Mouse (Mus musculus): ENCODE measurements around the gene Klhl30. TPM values are rescaled to one million over a fixed set of nuclear protein-coding genes. Genes with fewer than 3 reads are reported as not detected.

Gene Klhl30
- total and polyA plus RNA-seq, 2 experiments from 2014 or later, result 0.12 to 0.24 TPM

DNA sequence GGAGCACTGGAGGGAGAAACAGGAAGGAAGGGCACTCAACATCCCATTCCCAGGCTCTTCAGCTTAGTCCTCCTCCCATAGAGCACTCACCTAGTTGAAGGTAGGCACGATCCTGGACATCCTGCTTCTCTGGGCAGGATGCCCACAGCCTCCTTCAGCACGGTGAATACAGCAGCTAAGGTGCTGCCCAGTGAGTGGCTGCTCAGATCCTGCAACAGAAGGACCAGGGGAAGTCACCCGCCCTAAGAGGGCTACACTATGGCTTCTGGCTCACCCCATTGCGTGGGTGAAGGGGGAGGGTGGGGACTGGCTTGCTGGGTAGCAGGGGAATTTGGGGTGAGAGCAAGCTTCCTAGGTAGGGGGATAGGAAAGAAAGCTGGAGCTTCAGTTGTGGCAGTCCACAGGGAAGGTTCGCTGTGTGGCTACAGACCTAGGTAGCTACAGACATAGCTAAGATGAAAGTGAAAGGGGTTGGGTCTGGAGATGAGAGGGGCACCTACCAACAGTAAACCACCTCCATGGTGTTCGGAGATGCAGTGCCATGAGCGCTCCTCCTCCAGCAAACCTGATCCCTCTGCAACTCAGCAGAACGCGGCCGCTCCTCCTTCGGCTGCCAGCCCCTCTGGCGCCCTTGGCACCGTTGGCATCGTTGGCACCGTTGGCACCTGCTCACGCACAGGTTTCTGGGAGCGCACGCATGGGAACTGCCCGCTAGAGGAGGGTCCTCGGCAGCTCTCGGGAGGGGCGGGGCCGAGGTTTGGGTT, 54.8 kb downstream of the Klhl30 start:
- H3K36me3 ChIP-seq (ENCODE audit: insufficient read depth), result no peaks in the 10 kb centered on the region
- no peak overlapping the region for H3K27ac ChIP-seq (ENCODE audit: low read depth, low read length)
- 51% methylated on average over 23 of the region's 23 CpGs for WGBS
- no peaks in the 10 kb centered on the region for H3K27me3 ChIP-seq (ENCODE audit: insufficient read depth, low read length)
- ATAC-seq (0 out of 2 replicates have a peak, but pooled peaks have one; percentile 16), DNase-seq (no peak)
- H3K9ac ChIP-seq, result no peak overlapping the region
- no peaks in the 10 kb centered on the region for H3K9me3 ChIP-seq (ENCODE audit: low read length)
- H3K4me2 ChIP-seq (ENCODE audit: low read depth), result peak overlapping the region; percentile 13; the same call in 1 of the 2 replicates
- H3K4me3 ChIP-seq (ENCODE audit: low read depth, low read length), result no peak overlapping the region
- no peak for TF ChIP-seq CTCF (IDR thresholded peaks at IDR 0.05; ENCODE audit: low read depth)
- no peaks in the 10 kb centered on the region for H3K4me1 ChIP-seq (ENCODE audit: insufficient read depth)

DNA sequence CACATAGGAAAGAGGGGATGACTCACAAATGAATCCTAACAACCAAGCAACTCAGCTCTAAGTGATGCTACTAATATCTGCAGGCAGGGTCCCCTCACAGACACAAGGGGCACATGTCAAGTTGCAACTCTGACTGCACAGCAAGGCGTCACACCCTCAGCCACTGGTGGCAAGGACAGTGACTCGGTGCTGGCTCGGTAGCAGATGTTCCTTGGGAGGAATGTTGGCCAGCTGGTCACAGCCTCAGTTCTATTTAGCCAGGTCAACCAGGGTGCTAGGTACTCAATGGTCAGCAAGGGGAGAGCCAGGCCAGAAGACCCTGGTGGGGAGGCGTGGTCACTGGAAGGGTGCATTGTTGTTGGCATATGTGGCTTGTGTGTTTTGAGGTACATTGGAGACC, 57.0 kb downstream of the Klhl30 start:
- ATAC-seq (no peak), DNase-seq (no peak)
- no peak overlapping the region for H3K4me3 ChIP-seq (ENCODE audit: low read depth, low read length)
- peaks cover 13% of the 10 kb centered on the region for H3K4me1 ChIP-seq (ENCODE audit: insufficient read depth)
- H3K27me3 ChIP-seq (ENCODE audit: insufficient read depth, low read length), result no peaks in the 10 kb centered on the region
- no peaks in the 10 kb centered on the region for H3K36me3 ChIP-seq (ENCODE audit: insufficient read depth)
- H3K27ac ChIP-seq (ENCODE audit: low read depth, low read length), result no peak overlapping the region
- no peaks in the 10 kb centered on the region for H3K9me3 ChIP-seq (ENCODE audit: low read length)
- no peak overlapping the region for H3K9ac ChIP-seq
- H3K4me2 ChIP-seq (ENCODE audit: low read depth), result no peak overlapping the region
- no peak for TF ChIP-seq CTCF (IDR thresholded peaks at IDR 0.05; ENCODE audit: low read depth)
- WGBS, result 94% methylated on average over 4 of the region's 4 CpGs

DNA sequence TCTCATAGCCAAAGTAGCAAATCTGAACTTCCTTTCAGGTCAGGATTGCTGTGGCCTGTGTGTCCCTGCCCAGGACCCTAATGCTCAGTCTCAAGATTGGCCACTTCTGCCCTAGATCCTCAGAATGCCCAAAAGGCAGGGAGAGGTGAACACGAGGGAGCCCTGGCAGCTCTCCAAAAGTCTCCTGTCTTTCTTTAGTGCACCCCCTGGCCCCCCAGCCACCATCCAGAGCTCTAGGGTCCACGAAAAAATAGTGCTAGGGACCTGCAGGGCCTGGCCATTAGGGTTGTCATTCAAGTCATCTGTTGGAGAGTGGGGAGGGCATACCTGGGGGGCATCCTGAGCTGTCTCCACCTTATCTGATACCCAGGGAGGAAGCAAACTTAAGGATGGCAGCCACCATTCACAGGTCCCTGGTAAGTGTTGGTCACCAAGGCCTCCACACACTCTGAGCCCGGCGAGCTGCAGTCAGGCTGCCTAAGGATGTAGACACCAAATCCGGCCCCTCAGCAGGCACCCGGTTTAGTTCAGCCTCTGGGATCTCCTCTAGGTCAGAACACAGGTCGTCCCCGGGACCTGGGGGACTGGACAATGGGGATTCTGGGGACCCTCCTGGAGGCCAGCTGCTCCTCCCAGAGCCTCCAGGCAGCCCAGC, 60.9 kb downstream of the Klhl30 start:
- Histone ChIP-seq H3K36me3 (ENCODE audit: insufficient read depth) (no peaks in the 10 kb centered on the region), H3K27me3 (ENCODE audit: insufficient read depth, low read length) (no peaks in the 10 kb centered on the region), H3K4me1 (ENCODE audit: insufficient read depth) (peaks cover 21% of the 10 kb centered on the region), H3K9ac (peak overlapping the region; percentile 87), H3K4me3 (ENCODE audit: low read depth, low read length) (peak overlapping the region; percentile 61), H3K27ac (ENCODE audit: low read depth, low read length) (no peak overlapping the region), H3K4me2 (ENCODE audit: low read depth) (peak overlapping the region; percentile 69), H3K9me3 (ENCODE audit: low read length) (no peaks in the 10 kb centered on the region)
- DNase-seq, result no peak
- WGBS, result 46% methylated on average over 8 of the region's 8 CpGs
- no peak for TF ChIP-seq CTCF (IDR thresholded peaks at IDR 0.05; ENCODE audit: low read depth)
- ATAC-seq, result no peak

Other genes with a start within 250 kb of the Klhl30 start
- gene Rbm44, start 205.9 kb upstream of the Klhl30 start, total RNA-seq (2014; rRNA removed), result 0.29 TPM in 1 of 2 replicates, not detected in the other
- 0.11 and 0.19 TPM in 2 replicates for gene Rbm44, start 205.9 kb upstream of the Klhl30 start, polyA plus RNA-seq (2015; fragmentation: Nextera tagmentation; extraction: Ambion mirVana)
- gene Ramp1, start 171.2 kb upstream of the Klhl30 start, total RNA-seq (2014; rRNA removed), result 14.4 and 16.8 TPM in 2 replicates
- 21.3 and 23.2 TPM in 2 replicates for gene Ramp1, start 171.2 kb upstream of the Klhl30 start, polyA plus RNA-seq (2015; fragmentation: Nextera tagmentation; extraction: Ambion mirVana)
- 38.1 and 38.7 TPM in 2 replicates for gene Ube2f, start 100.7 kb upstream of the Klhl30 start, total RNA-seq (2014; rRNA removed)
- gene Ube2f, start 100.7 kb upstream of the Klhl30 start, polyA plus RNA-seq (2015; fragmentation: Nextera tagmentation; extraction: Ambion mirVana), result 44.1 and 45.3 TPM in 2 replicates
- 6.7 and 8.7 TPM in 2 replicates for gene Scly, start 52.7 kb upstream of the Klhl30 start, total RNA-seq (2014; rRNA removed)
- 5.4 and 6.4 TPM in 2 replicates for gene Scly, start 52.7 kb upstream of the Klhl30 start, polyA plus RNA-seq (2015; fragmentation: Nextera tagmentation; extraction: Ambion mirVana)
- 0.15 and 0.19 TPM in 2 replicates for gene Espnl, start 28.9 kb upstream of the Klhl30 start, total RNA-seq (2014; rRNA removed)
- 0.08 and 0.13 TPM in 2 replicates for gene Espnl, start 28.9 kb upstream of the Klhl30 start, polyA plus RNA-seq (2015; fragmentation: Nextera tagmentation; extraction: Ambion mirVana)
- 0.31 and 0.33 TPM in 2 replicates for gene Erfe, start 15.4 kb downstream of the Klhl30 start, total RNA-seq (2014; rRNA removed)
- 0.09 and 0.21 TPM in 2 replicates for gene Erfe, start 15.4 kb downstream of the Klhl30 start, polyA plus RNA-seq (2015; fragmentation: Nextera tagmentation; extraction: Ambion mirVana)
- gene Ilkap, start 47.8 kb downstream of the Klhl30 start, total RNA-seq (2014; rRNA removed), result 104 and 108 TPM in 2 replicates
- 129 TPM in 2 replicates for gene Ilkap, start 47.8 kb downstream of the Klhl30 start, polyA plus RNA-seq (2015; fragmentation: Nextera tagmentation; extraction: Ambion mirVana)
- 133 and 154 TPM in 2 replicates for gene Hes6, start 63.0 kb downstream of the Klhl30 start, total RNA-seq (2014; rRNA removed)
- gene Hes6, start 63.0 kb downstream of the Klhl30 start, polyA plus RNA-seq (2015; fragmentation: Nextera tagmentation; extraction: Ambion mirVana), result 154 and 177 TPM in 2 replicates
- 6.3 and 9.0 TPM in 2 replicates for gene Per2, start 108.3 kb downstream of the Klhl30 start, total RNA-seq (2014; rRNA removed)
- gene Per2, start 108.3 kb downstream of the Klhl30 start, polyA plus RNA-seq (2015; fragmentation: Nextera tagmentation; extraction: Ambion mirVana), result 2.3 and 4.3 TPM in 2 replicates
- 10.1 and 15.8 TPM in 2 replicates for gene Traf3ip1, start 143.6 kb downstream of the Klhl30 start, total RNA-seq (2014; rRNA removed)
- gene Traf3ip1, start 143.6 kb downstream of the Klhl30 start, polyA plus RNA-seq (2015; fragmentation: Nextera tagmentation; extraction: Ambion mirVana), result 4.6 and 6.4 TPM in 2 replicates
- 27.8 and 31.1 TPM in 2 replicates for gene Asb1, start 189.5 kb downstream of the Klhl30 start, total RNA-seq (2014; rRNA removed)
- gene Asb1, start 189.5 kb downstream of the Klhl30 start, polyA plus RNA-seq (2015; fragmentation: Nextera tagmentation; extraction: Ambion mirVana), result 5.9 and 8.3 TPM in 2 replicates